Mouse (Mus musculus): ENCODE data around the gene Cdkal1.

GRCm38 (mm10) chr13:29670626-29671025 is 184.8 kb downstream of the Cdkal1 start:
- TF ChIP-seq CTCF (IDR thresholded peaks at IDR 0.05; ENCODE audit: control insufficient read depth, insufficient read depth, insufficient read length): no peak
- no peak for TF ChIP-seq USF1 (IDR thresholded peaks at IDR 0.05; ENCODE audit: low read depth)
- no peak for TF ChIP-seq MYOD1 (IDR thresholded peaks at IDR 0.05; ENCODE audit: control insufficient read depth, insufficient read length, low read depth)
